ENCODE assay signal across 8 mouse cellular contexts in genomic region chrX:8252334-8253285, GRCm38 (mm10). TPM values are rescaled to one million over a fixed set of nuclear protein-coding genes. Genes with fewer than 3 reads are reported as not detected.
DNase-seq lines count a peak whose midpoint lies in the region; ATAC-seq lines count a peak whose summit lies in the region.

Gene Ftsj1 (minus strand): TSS chrX:8252406.

- no peaks in the 10 kb centered on the region for H3K9me3 ChIP-seq in hindbrain, embryonic 13.5 days

- no peaks in the 10 kb centered on the region for H3K36me3 ChIP-seq in hindbrain, embryonic 13.5 days

- peak; percentile 92 for DNase-seq in NIH3T3 (ENCODE audit: low read depth)
- peak; percentile 81 to 85 for DNase-seq in cerebellum, postnatal 10 days
- peak; percentile 76 to 79 for DNase-seq in frontal cortex, postnatal 14 days (ENCODE audit: low spot score in 2 of 2)
- DNase-seq in layer of hippocampus, postnatal 25 days (ENCODE audit: extremely low spot score in 1 of 2, low spot score in 1 of 2): peak; percentile 47 to 54
- peak; percentile 88 for DNase-seq in lung, postnatal 25 days (ENCODE audit: low spot score)
- DNase-seq in retina, embryonic 14.5 days (ENCODE audit: low spot score): peak; percentile 84
- DNase-seq in thymus, postnatal 4 days: peak; percentile 82

- no peaks in the 10 kb centered on the region for H3K27me3 ChIP-seq in hindbrain, embryonic 13.5 days

- WGBS in hindbrain, embryonic 13.5 days: 14% methylated on average over 45 of the region's 45 CpGs

- H3K4me2 ChIP-seq in hindbrain, embryonic 13.5 days: peak within 1 kb of the TSS; percentile 55

- H3K4me3 ChIP-seq in hindbrain, embryonic 13.5 days: peak within 1 kb of the TSS; percentile 52

- ATAC-seq in hindbrain, embryonic 13.5 days (ENCODE audit: low FRiP score): peak; percentile 93

- peaks cover 10% of the 10 kb centered on the region for H3K4me1 ChIP-seq in hindbrain, embryonic 13.5 days (replicated peaks)

- H3K27ac ChIP-seq in hindbrain, embryonic 13.5 days: peak within 1 kb of the TSS; percentile 81

- peak within 1 kb of the TSS; percentile 68 for H3K9ac ChIP-seq in hindbrain, embryonic 13.5 days

RNA-seq across cellular contexts. Expression of gene Ftsj1, which starts in this region (rescaled TPM):
- polyA plus RNA-seq in hindbrain, embryonic 13.5 days (2015; fragmentation: Nextera tagmentation; extraction: Ambion mirVana): 46.9 and 48.4 TPM in 2 replicates
- total RNA-seq in layer of hippocampus, postnatal 25 days (2021): 10 to 100 TPM; 23.2 to 29.7 TPM

Comparison
In these comparisons a context has a peak if more than half of its experiments do, and no peak if none do; other contexts are left out.
1. Peak in every context shown above with its lines: DNase-seq, ATAC-seq, H3K4me3 ChIP-seq and H3K27ac ChIP-seq.